Mouse (Mus musculus) G1E (cell line): ENCODE results near the gene Lrrc71.

Experiments
- CTCF ChIP-seq: IDR thresholded peaks from 2 replicates; pipeline ENCODE4 v1.5.1; 2012; ENCODE audit warnings: low read depth, low read length, inconsistent platforms, mixed read lengths
- GATA1 ChIP-seq: IDR thresholded peaks from 2 replicates; pipeline ENCODE4 v1.6.1; 2012; ENCODE audit warnings: borderline replicate concordance, low read length, inconsistent platforms, mixed read lengths
- POLR2AphosphoS5 ChIP-seq: IDR thresholded peaks from 2 replicates; pipeline ENCODE4 v1.6.1; 2012; ENCODE audit warnings: low read depth, low read length, inconsistent platforms; ENCODE audit not compliant: insufficient replicate concordance
- TAL1 ChIP-seq: conservative IDR thresholded peaks from 2 replicates; pipeline ENCODE4 v1.6.1; 2012; ENCODE audit warnings: low read depth, low read length, inconsistent platforms, mixed read lengths

GRCm38 (mm10) chr3:87778283-87778682 lies 29.9 kb upstream of the Lrrc71 start:
- no peak for TF ChIP-seq CTCF
- no peak for TF ChIP-seq TAL1
- TF ChIP-seq POLR2AphosphoS5, result no peak
- no peak for TF ChIP-seq GATA1
